Mouse (Mus musculus) liver, adult 2 months (tissue): ENCODE results near the gene Ptprg.

ENCODE experiments used
- CTCF ChIP-seq: fragments of 200-500 bp; IDR thresholded peaks from 2 replicates; pipeline ENCODE4 v1.5.1; 2011; ENCODE audit warnings: low read depth, low read length, control low read depth
- POLR2A ChIP-seq: fragments of 200-500 bp; IDR thresholded peaks from 2 replicates; pipeline ENCODE4 v1.6.1; 2011; ENCODE audit warnings: low read length, control low read depth; ENCODE audit not compliant: insufficient read depth; ENCODE audit errors: extremely low read depth

DNA sequence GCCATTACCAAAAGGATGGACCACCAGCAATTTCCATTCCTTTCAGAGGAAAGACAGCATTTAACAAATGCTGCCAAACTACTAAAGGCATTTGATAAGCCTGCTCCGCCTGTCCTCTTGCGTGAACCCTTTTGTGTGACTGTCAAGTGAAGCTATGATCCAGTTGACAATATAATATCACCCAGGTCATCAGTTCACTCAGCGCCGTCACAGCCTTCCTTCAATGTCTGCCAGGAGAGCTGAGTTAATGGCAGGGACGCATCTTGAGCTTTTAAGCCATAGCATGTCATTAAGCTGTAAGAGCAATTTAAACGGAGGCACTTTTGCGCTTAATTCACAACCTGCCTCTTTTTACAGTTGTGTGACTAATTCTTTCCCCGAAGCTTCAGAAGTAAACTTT is 565.9 kb downstream of the Ptprg start:
- TF ChIP-seq POLR2A (no peak), CTCF (no peak)
